Mouse (Mus musculus) heart, postnatal 0 days (tissue): Measurements from ENCODE around the gene Zdhhc9. TPM values are rescaled to one million over a fixed set of nuclear protein-coding genes. Genes with fewer than 3 reads are reported as not detected.

ENCODE experiments used
- ATAC-seq: fragments of 200-750 bp; cut with Nextera tagmentation; 2 replicates; pipeline ENCODE4 v1.8.0; 2017; ENCODE audit warnings: low read depth, moderate number of reproducible peaks, moderate library complexity; ENCODE audit not compliant: insufficient read depth
- DNase-seq: peaks from one replicate; pipeline ENCODE4 v3.0.0-alpha.2; 2016; ENCODE audit warnings: low spot score
- H3K27ac ChIP-seq: fragments of 300-500 bp; sonication (generic); 2 replicates; pipeline ENCODE4 v1.5.1; 2014; ENCODE audit warnings: low read depth, mild to moderate bottlenecking
- H3K27me3 ChIP-seq: fragments of 300-500 bp; sonication (generic); 2 replicates; pipeline ENCODE4 v1.6.1; 2014; ENCODE audit warnings: low read length, mixed read lengths; ENCODE audit not compliant: control insufficient read depth, insufficient read depth
- H3K36me3 ChIP-seq: fragments of 300-500 bp; sonication (generic); replicated peaks from 2 replicates; pipeline ENCODE4 v1.6.1; 2014; ENCODE audit warnings: low read length, mixed read lengths; ENCODE audit not compliant: control insufficient read depth, insufficient read depth
- H3K4me1 ChIP-seq: fragments of 300-500 bp; sonication (generic); 2 replicates; pipeline ENCODE4 v1.6.1; 2014; ENCODE audit warnings: antibody characterized with exemption; ENCODE audit not compliant: control insufficient read depth, insufficient read depth
- H3K4me2 ChIP-seq: fragments of 300-500 bp; sonication (generic); 2 replicates; pipeline ENCODE4 v1.6.1; 2014; ENCODE audit warnings: low read depth, mild to moderate bottlenecking, low read length, moderate library complexity
- H3K4me3 ChIP-seq: fragments of 300-500 bp; sonication (generic); 2 replicates; pipeline ENCODE4 v1.5.1; 2014; ENCODE audit warnings: low read depth, low read length
- H3K9ac ChIP-seq: fragments of 300-500 bp; sonication (generic); replicated peaks from 2 replicates; pipeline ENCODE4 v1.6.1; 2014; ENCODE audit warnings: low read depth, low read length, mixed read lengths
- H3K9me3 ChIP-seq: fragments of 300-500 bp; sonication (generic); replicated peaks from 2 replicates; pipeline ENCODE4 v1.6.1; 2016; ENCODE audit warnings: low read length; ENCODE audit not compliant: control insufficient read depth
- CTCF ChIP-seq: IDR thresholded peaks from 2 replicates; pipeline ENCODE4 v1.5.1; 2016; ENCODE audit warnings: antibody characterized with exemption, control low read depth, low read depth
- EP300 ChIP-seq: IDR thresholded peaks from 2 replicates; pipeline ENCODE4 v1.6.1; 2016; ENCODE audit warnings: antibody characterized with exemption, low read depth
- WGBS: fragments of 180-500 bp; shearing (Covaris S2); extraction: QIAGEN DNeasy Blood & Tissue Kit; methylation state at CpG from one replicate; pipeline ENCODE4 v1.1.7; 2014; 5-methylcytosine and 5-hydroxymethylcytosine counted together
- polyA plus RNA-seq: library from polyadenylated mRNA; unstranded; fragments of >200 nt; fragmentation: Nextera tagmentation; extraction: Ambion mirVana; gene quantifications from 2 replicates; pipeline ENCODE4 v1.2.1, GENCODE M21; 2015
- total RNA-seq: library from RNA; depleted of rRNA; stranded (reverse); fragments of >200 nt; gene quantifications from 2 replicates; pipeline ENCODE4 v1.2.3, GENCODE M21; 2014; ENCODE audit warnings: low replicate concordance

Gene Zdhhc9
- total and polyA plus RNA-seq, 2 experiments from 2014 or later: 2.7 to 14.6 TPM

- WGBS: 73% methylated on average over 7 of the region's 7 CpGs
- H3K4me1 ChIP-seq: peaks cover 5% of the 10 kb centered on the region; the same call in 1 of the 2 replicates
- no peak overlapping the region for H3K4me2 ChIP-seq
- H3K9ac ChIP-seq: no peak overlapping the region
- DNase-seq: no peak
- no peak overlapping the region for H3K4me3 ChIP-seq
- no peaks in the 10 kb centered on the region for H3K27me3 ChIP-seq
- H3K36me3 ChIP-seq: no peaks in the 10 kb centered on the region
- no peak overlapping the region for H3K27ac ChIP-seq
- no peaks in the 10 kb centered on the region for H3K9me3 ChIP-seq
- TF ChIP-seq EP300 (no peak), CTCF (no peak)
- no peak for ATAC-seq
Observed at GRCm38 (mm10) chrX:48203763-48204162, 4.9 kb downstream of the Zdhhc9 start.

- TF ChIP-seq EP300 (no peak), CTCF (no peak)
- no peaks in the 10 kb centered on the region for H3K9me3 ChIP-seq
- H3K36me3 ChIP-seq: no peaks in the 10 kb centered on the region
- WGBS: 80% methylated on average over 4 of the region's 4 CpGs
- H3K4me2 ChIP-seq: no peak overlapping the region
- H3K27me3 ChIP-seq: no peaks in the 10 kb centered on the region
- no peak overlapping the region for H3K4me3 ChIP-seq
- no peak overlapping the region for H3K9ac ChIP-seq
- no peak for ATAC-seq
- H3K4me1 ChIP-seq: peaks cover 5% of the 10 kb centered on the region; the same call in 1 of the 2 replicates
- no peak overlapping the region for H3K27ac ChIP-seq
- DNase-seq: no peak
Observed at GRCm38 (mm10) chrX:48202995-48203394, 5.7 kb downstream of the Zdhhc9 start.

- Histone ChIP-seq H3K36me3 (no peaks in the 10 kb centered on the region), H3K9ac (no peak overlapping the region), H3K4me1 (peaks cover 5% of the 10 kb centered on the region; the same call in 1 of the 2 replicates), H3K4me3 (no peak overlapping the region), H3K27me3 (no peaks in the 10 kb centered on the region), H3K9me3 (no peaks in the 10 kb centered on the region), H3K4me2 (no peak overlapping the region), H3K27ac (no peak overlapping the region)
- no peak for TF ChIP-seq CTCF
- TF ChIP-seq EP300: no peak
- ATAC-seq (no peak), DNase-seq (no peak)
- 83% methylated on average over 7 of the region's 7 CpGs for WGBS
Observed at GRCm38 (mm10) chrX:48202436-48202835, 6.2 kb downstream of the Zdhhc9 start.

GRCm38 (mm10) chrX:48201973-48202372, 6.7 kb downstream of the Zdhhc9 start:
- peaks cover 5% of the 10 kb centered on the region; the same call in 1 of the 2 replicates for H3K4me1 ChIP-seq
- H3K36me3 ChIP-seq: no peaks in the 10 kb centered on the region
- H3K4me3 ChIP-seq: no peak overlapping the region
- no peaks in the 10 kb centered on the region for H3K27me3 ChIP-seq
- ATAC-seq (no peak), DNase-seq (no peak)
- H3K9me3 ChIP-seq: no peaks in the 10 kb centered on the region
- no peak overlapping the region for H3K27ac ChIP-seq
- WGBS: 77% methylated on average over 7 of the region's 7 CpGs
- no peak for TF ChIP-seq EP300
- no peak for TF ChIP-seq CTCF
- H3K4me2 ChIP-seq: no peak overlapping the region
- H3K9ac ChIP-seq: no peak overlapping the region

- WGBS: 91% methylated on average over 3 of the region's 3 CpGs
- DNase-seq: no peak
- H3K4me2 ChIP-seq: no peak overlapping the region
- TF ChIP-seq EP300 (no peak), CTCF (no peak)
- peaks cover 5% of the 10 kb centered on the region; the same call in 1 of the 2 replicates for H3K4me1 ChIP-seq
- no peak overlapping the region for H3K9ac ChIP-seq
- H3K27ac ChIP-seq: no peak overlapping the region
- no peaks in the 10 kb centered on the region for H3K9me3 ChIP-seq
- no peak for ATAC-seq
- no peak overlapping the region for H3K4me3 ChIP-seq
- no peaks in the 10 kb centered on the region for H3K36me3 ChIP-seq
- no peaks in the 10 kb centered on the region for H3K27me3 ChIP-seq
Observed at GRCm38 (mm10) chrX:48200699-48201098, 8.0 kb downstream of the Zdhhc9 start.

GRCm38 (mm10) chrX:48199026-48199425, 9.7 kb downstream of the Zdhhc9 start:
- Histone ChIP-seq H3K4me3 (no peak overlapping the region), H3K9me3 (no peaks in the 10 kb centered on the region), H3K27me3 (no peaks in the 10 kb centered on the region), H3K36me3 (no peaks in the 10 kb centered on the region), H3K27ac (peak overlapping the region; percentile 69), H3K9ac (no peak overlapping the region), H3K4me1 (peaks cover 5% of the 10 kb centered on the region; the same call in 1 of the 2 replicates), H3K4me2 (no peak overlapping the region)
- ATAC-seq (peak; percentile 77), DNase-seq (peak; percentile 48)
- TF ChIP-seq EP300 (no peak), CTCF (no peak)
- 45% methylated on average over 2 of the region's 2 CpGs for WGBS
